Mouse (Mus musculus) hindbrain, embryonic 16.5 days (tissue): ENCODE measurements around the gene Poln. TPM values are rescaled to one million over a fixed set of nuclear protein-coding genes. Genes with fewer than 3 reads are reported as not detected.

Experiments
- ATAC-seq: fragments of 200-750 bp; cut with Nextera tagmentation; 2 replicates; pipeline ENCODE4 v1.8.0; 2017; ENCODE audit warnings: moderate TSS enrichment, moderate library complexity
- H3K27ac ChIP-seq: fragments of 300-500 bp; sonication (generic); 2 replicates; pipeline ENCODE4 v1.5.1; 2014; ENCODE audit warnings: low read depth, mild to moderate bottlenecking, control low read depth, low read length, moderate library complexity
- H3K27me3 ChIP-seq: fragments of 300-500 bp; sonication (generic); replicated peaks from 2 replicates; pipeline ENCODE4 v1.6.1; 2014; ENCODE audit warnings: low read length; ENCODE audit not compliant: control insufficient read depth, insufficient read depth
- H3K36me3 ChIP-seq: fragments of 300-500 bp; sonication (generic); 2 replicates; pipeline ENCODE4 v1.6.1; 2014; ENCODE audit warnings: mild to moderate bottlenecking, low read length, moderate library complexity, mixed read lengths; ENCODE audit not compliant: control insufficient read depth, insufficient read depth
- H3K4me1 ChIP-seq: fragments of 300-500 bp; sonication (generic); 2 replicates; pipeline ENCODE4 v1.6.1; 2014; ENCODE audit warnings: low read depth, low read length; ENCODE audit not compliant: control insufficient read depth, insufficient read depth
- H3K4me2 ChIP-seq: fragments of 300-500 bp; sonication (generic); 2 replicates; pipeline ENCODE4 v1.6.1; 2014; ENCODE audit warnings: mild to moderate bottlenecking, low read length, control low read depth, moderate library complexity
- H3K4me3 ChIP-seq: fragments of 300-500 bp; sonication (generic); 2 replicates; pipeline ENCODE4 v1.5.1; 2014; ENCODE audit warnings: mild to moderate bottlenecking, low read length, control low read depth, moderate library complexity
- H3K9ac ChIP-seq: fragments of 300-500 bp; sonication (generic); 2 replicates; pipeline ENCODE4 v1.6.1; 2014; ENCODE audit warnings: low read depth, mild to moderate bottlenecking, control low read depth, low read length, moderate library complexity
- H3K9me3 ChIP-seq: fragments of 300-500 bp; sonication (generic); 2 replicates; pipeline ENCODE4 v1.6.1; 2014; ENCODE audit warnings: mild to moderate bottlenecking, low read length, moderate library complexity; ENCODE audit not compliant: control insufficient read depth
- WGBS: fragments of 180-500 bp; shearing (Covaris S2); extraction: QIAGEN DNeasy Blood & Tissue Kit; methylation state at CpG from one replicate; pipeline ENCODE4 v1.1.7; 2014; 5-methylcytosine and 5-hydroxymethylcytosine counted together
- polyA plus RNA-seq: library from polyadenylated mRNA; unstranded; fragments of >200 nt; fragmentation: Nextera tagmentation; extraction: Ambion mirVana; gene quantifications from 2 replicates; pipeline ENCODE4 v1.2.1, GENCODE M21; 2015

Poln gene
- polyA plus RNA-seq, 1 experiment from 2014 or later, result 0.20 TPM

- H3K36me3 ChIP-seq, result peaks cover 14% of the 10 kb centered on the region
- ATAC-seq, result no peak
- peaks cover 40% of the 10 kb centered on the region for H3K4me1 ChIP-seq
These were observed 13.2 kb upstream of the Poln start for GRCm38 (mm10) chr5:34182486-34182885.

GRCm38 (mm10) chr5:34177821-34178220 lies 8.6 kb upstream of the Poln start:
- no peaks in the 10 kb centered on the region for H3K9me3 ChIP-seq
- WGBS, result 88% methylated on average over 4 of the region's 4 CpGs
- H3K27me3 ChIP-seq, result no peaks in the 10 kb centered on the region
- no peak overlapping the region for H3K9ac ChIP-seq
- no peak overlapping the region for H3K27ac ChIP-seq
- ATAC-seq, result no peak
- peaks cover 4% of the 10 kb centered on the region for H3K4me1 ChIP-seq
- no peak overlapping the region for H3K4me3 ChIP-seq
- H3K36me3 ChIP-seq, result peaks cover 41% of the 10 kb centered on the region
- H3K4me2 ChIP-seq, result no peak overlapping the region

More at GRCm38 (mm10) chr5:34182486-34182885, 13.2 kb upstream of the Poln start:
- Histone ChIP-seq H3K9me3 (no peaks in the 10 kb centered on the region), H3K27ac (no peak overlapping the region), H3K9ac (no peak overlapping the region), H3K4me2 (no peak overlapping the region), H3K4me3 (no peak overlapping the region), H3K27me3 (no peaks in the 10 kb centered on the region)
- WGBS, result 79% methylated on average over 3 of the region's 3 CpGs

- no peak overlapping the region for H3K9ac ChIP-seq
- H3K4me2 ChIP-seq, result no peak overlapping the region
- H3K27ac ChIP-seq, result no peak overlapping the region
- no peaks in the 10 kb centered on the region; the same call in 1 of the 2 replicates for H3K4me1 ChIP-seq
- ATAC-seq, result no peak
- peaks cover 39% of the 10 kb centered on the region for H3K36me3 ChIP-seq
- H3K9me3 ChIP-seq, result no peaks in the 10 kb centered on the region
- no peak overlapping the region for H3K4me3 ChIP-seq
- no peaks in the 10 kb centered on the region for H3K27me3 ChIP-seq
- 87% methylated on average over 2 of the region's 2 CpGs for WGBS
These were observed 7.8 kb upstream of the Poln start for GRCm38 (mm10) chr5:34177091-34177490.

- Histone ChIP-seq H3K27ac (no peak overlapping the region), H3K36me3 (peaks cover 35% of the 10 kb centered on the region), H3K4me3 (no peak overlapping the region), H3K4me2 (no peak overlapping the region), H3K9ac (no peak overlapping the region), H3K9me3 (no peaks in the 10 kb centered on the region), H3K27me3 (no peaks in the 10 kb centered on the region), H3K4me1 (no peaks in the 10 kb centered on the region)
- no peak for ATAC-seq
- WGBS, result 66% methylated on average over 10 of the region's 10 CpGs
These were observed 7.4 kb upstream of the Poln start for GRCm38 (mm10) chr5:34176691-34177090.

GRCm38 (mm10) chr5:34175403-34175694 lies 6.1 kb upstream of the Poln start:
- no peak overlapping the region for H3K4me2 ChIP-seq
- H3K36me3 ChIP-seq, result peaks cover 32% of the 10 kb centered on the region
- no peak overlapping the region for H3K9ac ChIP-seq
- no peaks in the 10 kb centered on the region for H3K27me3 ChIP-seq
- H3K27ac ChIP-seq, result no peak overlapping the region
- H3K9me3 ChIP-seq, result no peaks in the 10 kb centered on the region
- WGBS, result 25% methylated on average over 5 of the region's 5 CpGs
- no peak overlapping the region for H3K4me3 ChIP-seq
- no peak for ATAC-seq
- H3K4me1 ChIP-seq, result no peaks in the 10 kb centered on the region

- Histone ChIP-seq H3K36me3 (peaks cover 32% of the 10 kb centered on the region), H3K4me3 (no peak overlapping the region), H3K9ac (no peak overlapping the region), H3K27me3 (no peaks in the 10 kb centered on the region), H3K9me3 (no peaks in the 10 kb centered on the region), H3K4me2 (no peak overlapping the region), H3K27ac (no peak overlapping the region), H3K4me1 (peaks cover 3% of the 10 kb centered on the region)
- 71% methylated on average over 5 of the region's 5 CpGs for WGBS
- no peak for ATAC-seq
These were observed 5.5 kb upstream of the Poln start for GRCm38 (mm10) chr5:34174550-34175402.

DNA sequence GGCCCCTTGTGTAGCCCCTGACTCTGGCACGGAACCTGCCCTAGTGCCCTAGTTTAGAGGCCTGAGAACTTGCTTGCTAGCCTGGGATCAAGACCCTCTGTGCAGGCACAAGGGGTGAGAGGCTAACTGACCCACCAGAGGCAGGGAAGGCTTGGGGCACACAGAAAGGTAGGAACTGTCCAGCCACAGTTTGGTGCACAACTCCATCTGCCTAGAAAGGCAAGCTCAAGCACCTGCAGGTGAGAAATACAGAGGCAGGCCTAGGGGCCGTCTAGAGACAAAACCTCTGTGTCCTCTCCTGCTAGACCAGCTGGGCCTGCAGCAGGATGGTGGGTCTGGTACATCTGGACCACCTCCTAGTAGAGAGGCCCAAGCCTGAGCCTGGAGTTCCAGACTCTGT lies 4.8 kb upstream of the Poln start:
- no peak overlapping the region for H3K4me2 ChIP-seq
- H3K27ac ChIP-seq, result no peak overlapping the region
- peaks cover 4% of the 10 kb centered on the region for H3K4me1 ChIP-seq
- H3K4me3 ChIP-seq, result no peak overlapping the region
- no peaks in the 10 kb centered on the region for H3K9me3 ChIP-seq
- no peak for ATAC-seq
- 86% methylated on average over 2 of the region's 2 CpGs for WGBS
- H3K36me3 ChIP-seq, result peaks cover 32% of the 10 kb centered on the region
- H3K9ac ChIP-seq, result no peak overlapping the region
- H3K27me3 ChIP-seq, result no peaks in the 10 kb centered on the region

GRCm38 (mm10) chr5:34170726-34171125 lies 1.5 kb upstream of the Poln start:
- Histone ChIP-seq H3K36me3 (peaks cover 13% of the 10 kb centered on the region; the same call in 1 of the 2 replicates), H3K9me3 (no peaks in the 10 kb centered on the region), H3K4me3 (no peak overlapping the region), H3K9ac (no peak overlapping the region), H3K27ac (no peak overlapping the region), H3K27me3 (no peaks in the 10 kb centered on the region), H3K4me2 (no peak overlapping the region), H3K4me1 (peaks cover 7% of the 10 kb centered on the region)
- no peak for ATAC-seq
- WGBS, result 79% methylated on average over 4 of the region's 4 CpGs

- Histone ChIP-seq H3K4me2 (peak overlapping the region; percentile 80), H3K27me3 (no peaks in the 10 kb centered on the region), H3K27ac (peak overlapping the region; percentile 89), H3K9me3 (no peaks in the 10 kb centered on the region), H3K4me1 (peaks cover 7% of the 10 kb centered on the region), H3K4me3 (peak overlapping the region; percentile 75), H3K36me3 (peaks cover 10% of the 10 kb centered on the region; the same call in 1 of the 2 replicates), H3K9ac (peak overlapping the region; percentile 72)
- no peak for ATAC-seq
- WGBS, result 81% methylated on average over 3 of the region's 3 CpGs
These were observed 706 bp upstream of the Poln start for GRCm38 (mm10) chr5:34169954-34170353.
